Mouse (Mus musculus) brain, embryonic 14.5 days (tissue): ENCODE data around the gene Olfr9. TPM values are rescaled to one million over a fixed set of nuclear protein-coding genes. Genes with fewer than 3 reads are reported as not detected.
A peak's percentile ranks its signal among the peaks of the same experiment; 100 is the strongest.

Experiments used
- DNase-seq: peaks from one replicate; pipeline ENCODE4 v3.0.0-alpha.2; 2011; ENCODE audit warnings: low read depth
- CTCF ChIP-seq: fragments of 200-500 bp; IDR thresholded peaks from 2 replicates; pipeline ENCODE4 v1.5.1; 2012; ENCODE audit warnings: inconsistent platforms, mild to moderate bottlenecking, moderate library complexity, borderline replicate concordance; ENCODE audit not compliant: insufficient read depth, insufficient read length; ENCODE audit errors: extremely low read depth
- POLR2A ChIP-seq: fragments of 200-500 bp; IDR thresholded peaks from 2 replicates; pipeline ENCODE4 v1.6.1; 2012; ENCODE audit warnings: mild to moderate bottlenecking, inconsistent platforms, borderline replicate concordance; ENCODE audit not compliant: poor library complexity, insufficient read depth, insufficient read length, severe bottlenecking; ENCODE audit errors: extremely low read depth
- polyA plus RNA-seq: library from polyadenylated mRNA; depleted of rRNA; stranded (reverse); fragments of >200 nt; gene quantifications from 2 replicates; pipeline ENCODE4 v1.2.3, GENCODE M21; 2012; rRNA removed

The Olfr9 gene
- polyA plus RNA-seq, 1 experiment: not detected

DNA sequence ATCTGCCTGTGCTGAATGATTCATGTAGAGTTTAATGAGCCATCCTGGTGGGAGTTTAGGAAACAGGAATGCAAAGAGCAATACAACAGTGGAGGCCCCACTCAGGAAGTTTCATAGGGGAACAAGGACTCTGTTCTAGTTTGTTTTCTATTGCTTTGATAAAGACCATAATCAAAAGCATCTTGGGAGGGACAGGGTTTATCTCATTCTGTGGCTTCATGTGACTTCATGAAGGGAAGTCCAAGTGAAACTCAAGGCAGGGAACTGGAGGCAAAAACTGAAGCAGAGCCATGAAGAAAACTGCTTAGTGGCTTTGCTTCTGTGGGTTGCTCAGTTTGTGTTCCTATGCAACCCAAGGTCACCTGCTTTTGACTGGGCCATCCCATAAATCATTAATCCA lies 25.2 kb downstream of the Olfr9 start:
- TF ChIP-seq CTCF (no peak), POLR2A (no peak)
- DNase-seq: no peak

DNA sequence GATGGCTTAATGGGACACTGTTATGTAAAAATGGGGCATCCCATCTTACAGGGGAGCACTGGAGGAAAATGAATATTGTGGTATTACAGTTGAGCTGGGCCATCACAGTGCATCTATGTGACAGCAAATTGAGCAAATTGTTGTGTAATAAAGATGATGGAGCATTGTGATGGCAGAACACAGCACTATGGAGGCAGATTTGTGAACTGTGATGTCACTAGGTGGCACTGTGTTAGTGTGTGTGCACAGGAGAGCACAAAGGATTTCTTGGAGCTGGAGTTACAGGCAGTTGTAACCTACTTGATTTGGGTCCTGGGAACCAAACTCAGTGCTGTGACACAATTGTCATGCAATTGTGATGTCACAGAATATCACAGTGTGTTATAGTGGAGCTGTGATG lies 34.1 kb downstream of the Olfr9 start:
- TF ChIP-seq POLR2A (no peak), CTCF (no peak)
- peak; percentile 10 for DNase-seq

DNA sequence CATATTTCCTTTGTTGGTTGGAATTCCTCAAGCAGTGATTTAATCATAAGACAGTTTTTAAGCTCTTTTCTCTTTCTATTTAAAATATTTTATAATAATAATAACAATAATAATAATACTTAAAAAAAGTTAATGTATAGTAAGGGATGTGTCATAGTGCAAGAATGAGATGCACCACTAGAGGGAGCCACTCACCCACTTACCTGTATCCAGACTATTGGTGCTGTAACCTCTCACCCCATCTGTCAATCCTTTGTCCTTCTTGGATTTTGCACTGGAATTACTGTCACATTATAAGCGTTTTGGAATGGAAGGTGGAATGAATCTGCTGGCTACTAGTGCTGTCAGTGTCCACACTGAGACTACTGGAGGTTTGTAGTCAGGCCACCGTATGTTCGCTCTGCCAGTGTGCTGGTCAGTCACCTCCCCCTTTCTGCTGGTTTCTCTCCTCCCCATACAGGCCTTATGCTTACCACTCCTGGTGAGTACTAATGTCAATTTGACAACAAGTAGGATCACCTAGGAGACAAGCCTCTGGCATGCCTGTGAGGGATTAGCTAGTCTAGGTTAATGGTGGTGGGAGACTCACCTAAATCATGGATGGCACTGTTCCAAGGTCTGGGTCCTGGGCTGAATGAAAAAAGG lies 36.9 kb downstream of the Olfr9 start:
- DNase-seq: peak; percentile 72
- TF ChIP-seq CTCF (peak; percentile 71), POLR2A (no peak)

DNA sequence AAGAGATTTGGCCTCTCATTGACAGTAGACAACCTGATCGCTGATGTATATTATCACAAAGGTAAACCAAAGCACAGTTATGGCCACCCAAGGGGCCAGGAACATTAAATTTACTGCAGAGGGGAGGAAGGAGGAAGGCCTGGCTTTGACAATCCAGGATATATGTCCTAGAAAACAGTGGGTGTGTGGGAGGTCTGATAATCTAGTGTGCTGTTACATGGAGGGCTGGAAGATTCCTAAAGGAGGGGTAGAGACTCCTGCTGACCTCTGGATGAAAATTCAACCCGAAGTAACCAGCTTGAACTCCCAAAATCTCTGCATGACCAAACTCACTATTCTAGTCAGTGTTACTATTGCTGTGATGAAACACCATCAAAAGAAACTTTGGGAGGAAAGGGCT lies 39.1 kb downstream of the Olfr9 start:
- no peak for TF ChIP-seq POLR2A
- TF ChIP-seq CTCF: no peak
- no peak for DNase-seq

DNA sequence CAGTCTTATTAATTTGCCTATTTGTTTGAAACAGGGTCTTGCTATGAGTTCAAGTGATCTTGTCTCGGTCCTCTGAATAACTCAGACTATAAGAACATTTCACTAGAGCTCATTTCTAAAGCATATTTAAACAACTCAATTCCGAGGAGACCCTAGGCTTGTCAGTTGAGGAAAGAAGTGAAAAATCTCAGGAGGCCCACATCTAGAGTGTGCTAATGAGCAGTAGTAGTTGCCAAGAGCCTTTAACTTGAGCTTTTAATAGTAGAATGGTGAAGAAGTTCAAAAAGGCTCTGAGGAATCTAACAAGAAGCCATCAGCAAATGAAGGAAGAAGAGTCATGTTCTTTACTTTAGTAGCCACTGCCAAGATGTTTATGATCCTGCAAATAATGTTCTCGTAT lies 50.6 kb downstream of the Olfr9 start, which contains the start of gene Olfr764-ps1:
Olfr764-ps1 (minus strand) TSS at position 101 of the 400 bp plus-strand sequence.
- no peak for TF ChIP-seq POLR2A
- DNase-seq: no peak

Other genes with a start within 250 kb of the Olfr9 start
- 8.6 and 8.8 TPM in 2 replicates for gene Dgka, start 244.6 kb upstream of the Olfr9 start, polyA plus RNA-seq
- gene Pym1, start 241.5 kb upstream of the Olfr9 start, polyA plus RNA-seq: 58.2 and 65.4 TPM in 2 replicates
- 0.54 and 0.77 TPM in 2 replicates for gene Mmp19, start 198.5 kb upstream of the Olfr9 start, polyA plus RNA-seq
- gene Dnajc14, start 185.4 kb upstream of the Olfr9 start, polyA plus RNA-seq: 18.6 and 30.5 TPM in 2 replicates
- gene Tmem198b, start 185.1 kb upstream of the Olfr9 start, polyA plus RNA-seq: 24.2 and 29.0 TPM in 2 replicates
- gene Sarnp, start 172.1 kb upstream of the Olfr9 start, polyA plus RNA-seq: 79.6 and 82.0 TPM in 2 replicates
- 22.6 and 33.7 TPM in 2 replicates for gene Ormdl2, start 167.8 kb upstream of the Olfr9 start, polyA plus RNA-seq
- 10.1 and 17.4 TPM in 2 replicates for gene Gdf11, start 97.7 kb upstream of the Olfr9 start, polyA plus RNA-seq
- gene Cd63, start 88.4 kb upstream of the Olfr9 start, polyA plus RNA-seq: 59.6 and 74.0 TPM in 2 replicates
- 21.7 and 23.6 TPM in 2 replicates for gene Rdh5, start 66.5 kb upstream of the Olfr9 start, polyA plus RNA-seq
- gene Bloc1s1, start 65.4 kb upstream of the Olfr9 start, polyA plus RNA-seq: 269 and 298 TPM in 2 replicates
- 5.8 and 7.1 TPM in 2 replicates for gene Itga7, start 55.6 kb upstream of the Olfr9 start, polyA plus RNA-seq
- gene Mettl7b, start 28.4 kb upstream of the Olfr9 start, polyA plus RNA-seq: 0.08 TPM in 1 of 2 replicates, not detected in the other
- not detected in 2 replicates for gene Olfr763, start 21.4 kb downstream of the Olfr9 start, polyA plus RNA-seq
- not detected in 2 replicates for gene Olfr764-ps1, start 50.5 kb downstream of the Olfr9 start, polyA plus RNA-seq
- not detected in 2 replicates for gene Olfr765, start 60.6 kb downstream of the Olfr9 start, polyA plus RNA-seq
- gene Olfr766-ps1, start 79.5 kb downstream of the Olfr9 start, polyA plus RNA-seq: not detected in 2 replicates
- not detected in 2 replicates for gene Olfr767, start 93.5 kb downstream of the Olfr9 start, polyA plus RNA-seq
- not detected in 2 replicates for gene Olfr768, start 109.9 kb downstream of the Olfr9 start, polyA plus RNA-seq
- gene Olfr769, start 128.4 kb downstream of the Olfr9 start, polyA plus RNA-seq: not detected in 2 replicates
- gene Olfr770, start 149.6 kb downstream of the Olfr9 start, polyA plus RNA-seq: not detected in 2 replicates
- gene Olfr771, start 175.3 kb downstream of the Olfr9 start, polyA plus RNA-seq: not detected in 2 replicates
- not detected in 2 replicates for gene Olfr772, start 188.5 kb downstream of the Olfr9 start, polyA plus RNA-seq
- gene Olfr773, start 198.0 kb downstream of the Olfr9 start, polyA plus RNA-seq: not detected in 2 replicates
- gene Olfr774, start 246.8 kb downstream of the Olfr9 start, polyA plus RNA-seq: not detected in 2 replicates